Mouse (Mus musculus): ENCODE data around the gene Fkbp9. TPM values are rescaled to one million over a fixed set of nuclear protein-coding genes. Genes with fewer than 3 reads are reported as not detected.
"Not testable (repeated sequence)": the region's sequence is repeated elsewhere in the genome, so short reads cannot be mapped to it uniquely, and the experiment has no call there.

The Fkbp9 gene
- total RNA-seq, 2 experiments from 2014 or later = 0.68 to 2.9 TPM

DNA sequence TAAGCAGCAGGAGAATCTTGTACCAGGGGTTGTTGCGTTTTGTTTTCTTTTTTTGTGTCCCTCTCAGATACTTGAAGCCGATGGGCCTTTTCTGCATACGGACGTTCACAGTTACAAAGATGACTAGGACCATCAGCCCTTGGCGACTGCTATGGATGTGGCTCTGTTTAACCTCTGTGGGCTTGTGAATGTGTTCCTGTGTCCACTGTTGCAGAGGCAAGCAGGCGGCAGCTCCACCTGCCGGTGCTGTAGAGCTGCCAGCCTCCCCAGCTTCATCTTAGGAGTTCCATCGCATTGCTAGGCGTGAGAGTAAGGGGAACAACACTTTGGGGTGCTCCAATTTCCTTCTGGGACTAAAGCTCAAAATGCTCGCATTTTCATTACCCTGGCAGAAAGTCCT is 3.7 kb downstream of the Fkbp9 start:
- ATAC-seq (replicated peaks; ENCODE audit: low FRiP score, poor library complexity, severe bottlenecking) = no peak

DNA sequence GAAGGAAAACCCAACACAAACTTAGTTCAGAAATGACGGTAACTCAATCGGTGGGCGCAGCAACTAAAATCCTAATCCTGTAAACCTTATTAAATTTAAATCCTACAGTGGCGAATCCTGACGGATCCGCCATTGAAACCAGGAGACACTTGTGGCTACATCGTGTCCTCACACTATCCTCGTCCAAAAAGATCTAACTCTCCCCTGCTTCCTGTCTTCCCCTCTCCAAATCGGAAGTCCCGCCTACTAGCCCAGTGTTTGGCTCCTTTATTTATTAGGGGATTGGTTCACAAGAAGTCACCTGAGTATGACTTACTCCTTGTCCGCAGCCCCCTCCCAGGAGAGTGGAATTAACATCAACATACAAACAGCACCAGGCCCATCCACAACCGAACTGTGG is 5.3 kb downstream of the Fkbp9 start:
- no peak for ATAC-seq (replicated peaks; ENCODE audit: low FRiP score, poor library complexity, severe bottlenecking)

DNA sequence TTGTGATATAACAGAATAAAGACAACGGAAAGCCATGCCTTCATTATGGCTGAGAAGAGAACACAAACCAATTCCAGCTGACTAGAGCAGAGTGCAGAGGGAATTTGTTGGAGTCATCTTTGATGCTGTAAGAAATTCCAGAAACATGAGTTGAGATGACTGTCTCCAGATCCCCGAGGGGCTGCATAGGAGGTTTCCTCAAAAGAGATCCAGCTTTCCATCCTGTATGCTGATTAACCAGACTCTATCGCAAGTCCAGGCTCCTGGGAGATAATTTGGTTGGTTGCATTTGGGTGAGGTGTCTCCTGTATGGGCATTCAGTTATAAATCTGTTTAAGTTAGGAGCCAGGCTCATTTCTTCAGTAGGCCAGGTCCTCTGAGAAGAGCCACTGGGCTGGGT is 5.8 kb downstream of the Fkbp9 start:
- ATAC-seq (replicated peaks; ENCODE audit: low FRiP score, poor library complexity, severe bottlenecking) = no peak

DNA sequence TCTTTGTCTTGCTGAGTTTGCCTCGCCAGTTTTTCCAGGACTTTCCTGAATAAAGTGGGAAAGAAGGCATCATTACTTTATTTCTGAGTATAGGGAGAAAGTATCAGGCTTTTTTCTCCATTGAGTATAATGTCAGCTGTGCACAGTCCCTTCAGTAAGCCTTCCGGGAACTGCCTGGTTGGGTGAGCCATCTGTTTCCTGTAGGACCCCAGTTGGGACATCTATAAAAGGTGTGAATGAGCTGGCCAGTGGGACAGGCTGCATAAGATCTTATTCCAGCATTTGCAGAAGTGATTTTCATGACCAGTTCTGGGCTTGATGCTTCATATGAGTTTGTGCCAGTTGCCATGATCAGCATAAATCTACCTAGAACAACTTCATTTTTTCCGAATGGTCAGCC is 11.4 kb downstream of the Fkbp9 start:
- no peak for ATAC-seq (replicated peaks; ENCODE audit: low FRiP score, poor library complexity, severe bottlenecking)

DNA sequence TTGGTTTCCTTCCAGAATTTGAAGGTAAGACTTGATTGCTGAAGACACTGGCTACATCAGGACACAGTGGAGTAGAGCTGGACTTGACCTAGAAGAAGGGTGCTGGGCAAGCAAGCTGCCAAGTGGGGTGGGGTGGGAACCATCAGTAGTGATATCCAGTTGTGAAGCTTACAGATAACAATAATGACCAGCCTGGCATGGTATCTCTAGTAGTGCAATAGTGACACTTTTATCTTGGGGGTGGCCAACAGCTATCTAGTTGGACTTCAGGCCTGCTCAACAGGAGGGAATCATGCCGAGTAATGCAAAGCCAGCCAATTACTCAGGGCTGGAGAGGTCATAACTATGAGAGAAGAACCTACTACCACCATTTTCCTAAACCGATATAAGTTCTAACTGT is 12.5 kb downstream of the Fkbp9 start:
- ATAC-seq (replicated peaks; ENCODE audit: low FRiP score, poor library complexity, severe bottlenecking) = peak; percentile 77

DNA sequence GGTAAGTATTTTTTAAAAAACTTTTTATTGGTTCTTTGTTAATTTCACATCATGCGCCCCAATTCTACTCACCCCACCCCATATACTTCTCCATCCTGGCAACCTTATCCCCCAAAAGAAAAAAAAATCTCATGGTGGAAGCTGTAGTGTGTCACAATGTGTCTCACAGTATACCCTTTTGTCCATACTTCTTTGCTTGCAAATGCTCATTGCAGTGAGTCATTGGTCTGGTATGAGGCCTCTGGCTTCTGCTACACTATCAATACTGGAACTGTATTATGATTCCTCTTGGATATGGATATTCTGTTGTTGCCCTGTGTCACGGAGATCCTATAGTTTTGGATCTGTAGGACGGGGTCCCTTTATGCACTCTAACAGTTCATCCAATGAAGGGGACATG is 17.1 kb downstream of the Fkbp9 start:
- no peak for ATAC-seq (replicated peaks; ENCODE audit: low FRiP score, poor library complexity, severe bottlenecking)

DNA sequence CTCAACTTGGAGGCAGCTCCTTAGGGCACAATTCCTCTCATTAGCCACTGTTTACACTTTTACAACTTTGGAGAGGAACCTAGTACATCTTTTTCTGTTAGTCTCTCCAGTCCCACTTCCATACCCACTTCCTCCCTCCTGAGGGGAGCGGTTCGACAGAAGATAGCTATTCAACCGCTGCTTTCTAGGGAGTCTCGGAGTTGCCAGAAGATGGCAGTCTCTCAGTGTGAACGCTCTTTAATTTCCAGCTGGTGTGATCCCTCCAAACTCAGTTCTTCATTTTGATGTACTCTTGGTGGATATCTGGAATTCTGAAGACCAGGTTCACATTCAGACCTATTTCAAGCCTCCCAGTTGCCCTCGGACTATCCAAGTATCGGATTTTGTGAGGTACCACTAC is 18.5 kb downstream of the Fkbp9 start:
- peak; percentile 68 for ATAC-seq (replicated peaks; ENCODE audit: low FRiP score, poor library complexity, severe bottlenecking)

DNA sequence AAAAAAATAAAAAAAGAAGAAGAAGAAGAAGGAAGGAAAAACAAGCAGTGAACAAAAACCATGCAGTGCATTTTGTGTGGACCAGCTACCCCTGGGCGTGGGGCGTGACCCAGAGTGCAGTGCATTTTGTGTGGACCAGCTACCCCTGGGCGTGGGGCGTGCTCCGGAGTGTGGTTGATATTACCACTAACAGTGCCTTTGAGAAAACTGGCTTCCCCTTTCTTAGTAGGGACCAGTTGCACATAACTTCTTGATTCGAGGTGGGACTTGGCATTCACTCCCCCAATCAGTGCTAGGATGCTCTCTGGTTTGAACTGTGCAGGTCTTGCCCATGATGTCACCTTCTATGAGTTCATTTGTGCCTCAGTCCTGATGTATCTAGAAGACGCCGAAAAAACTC is 22.9 kb downstream of the Fkbp9 start:
- no peak for ATAC-seq (replicated peaks; ENCODE audit: low FRiP score, poor library complexity, severe bottlenecking)

DNA sequence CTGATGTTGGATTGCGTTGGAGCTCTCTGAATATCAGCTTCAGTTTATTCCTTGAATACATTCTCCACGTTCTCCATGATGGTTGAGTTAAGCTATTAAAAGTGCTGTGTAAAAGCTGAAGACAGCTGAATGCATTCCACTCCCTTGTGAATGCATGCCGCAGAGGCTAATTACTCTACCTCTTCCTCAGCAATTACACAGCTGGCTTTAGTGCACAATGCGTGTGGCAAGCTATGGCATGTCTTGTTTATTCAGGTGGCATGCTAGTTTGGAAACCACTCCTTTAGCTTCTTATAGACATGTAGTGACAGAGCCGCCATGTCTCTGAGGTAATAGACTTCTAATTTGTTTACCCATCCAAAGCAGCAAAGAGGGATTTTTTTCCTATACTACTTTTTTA is 24.9 kb downstream of the Fkbp9 start:
- ATAC-seq (replicated peaks; ENCODE audit: low FRiP score, poor library complexity, severe bottlenecking) = no peak

DNA sequence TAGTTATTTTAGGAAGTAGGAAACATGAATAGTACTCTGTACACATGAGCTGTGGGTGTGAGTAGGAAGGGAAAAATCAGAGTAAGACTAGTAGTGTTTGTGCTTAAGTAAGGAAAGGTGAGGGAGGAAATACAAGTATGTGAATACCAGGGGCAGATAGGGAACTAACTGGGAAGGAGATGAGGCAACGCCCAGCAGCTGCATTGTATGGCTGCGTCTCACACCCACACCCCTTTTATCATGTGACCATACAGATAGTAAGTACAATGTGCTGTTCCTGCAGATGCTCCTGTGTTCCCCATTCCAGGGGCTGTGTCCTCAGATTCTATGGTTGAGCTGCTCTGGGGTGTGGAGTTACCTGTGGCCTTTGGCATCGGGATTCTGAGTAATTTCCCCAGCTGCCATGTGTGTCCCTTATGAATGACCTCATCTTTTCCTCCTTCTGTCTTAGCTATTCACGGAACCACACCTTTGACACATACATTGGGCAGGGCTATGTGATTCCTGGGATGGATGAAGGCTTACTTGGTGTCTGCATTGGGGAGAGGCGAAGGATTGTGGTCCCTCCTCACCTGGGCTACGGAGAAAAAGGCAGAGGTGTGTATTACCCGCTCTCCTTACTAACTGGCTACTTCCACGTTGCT is 28.5 kb downstream of the Fkbp9 start:
- 0 out of 2 replicates have a peak, but pooled peaks have one; percentile 19 for ATAC-seq (replicated peaks; ENCODE audit: low FRiP score, poor library complexity, severe bottlenecking)

DNA sequence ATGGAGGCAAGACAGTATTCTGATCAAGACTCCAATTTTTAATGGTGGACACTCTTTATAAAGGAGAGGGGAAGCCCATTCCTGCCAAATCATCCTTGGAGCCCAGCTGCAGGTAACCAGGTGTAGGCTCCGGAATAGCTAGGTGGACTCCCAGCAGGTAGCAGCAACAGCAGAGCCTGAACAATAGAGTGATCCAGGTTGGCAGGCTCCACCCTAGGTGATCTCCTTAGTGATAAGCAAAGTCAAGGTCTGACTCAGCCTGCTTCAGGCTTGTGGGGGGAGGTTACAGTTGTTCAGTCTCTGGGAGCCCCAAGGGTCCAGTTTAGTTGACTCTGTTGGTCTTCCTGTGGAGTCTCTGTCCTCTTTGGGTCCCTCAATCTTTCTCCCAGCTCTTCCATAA is 35.0 kb downstream of the Fkbp9 start:
- not testable (repeated sequence) for ATAC-seq (replicated peaks; ENCODE audit: low FRiP score, poor library complexity, severe bottlenecking)

DNA sequence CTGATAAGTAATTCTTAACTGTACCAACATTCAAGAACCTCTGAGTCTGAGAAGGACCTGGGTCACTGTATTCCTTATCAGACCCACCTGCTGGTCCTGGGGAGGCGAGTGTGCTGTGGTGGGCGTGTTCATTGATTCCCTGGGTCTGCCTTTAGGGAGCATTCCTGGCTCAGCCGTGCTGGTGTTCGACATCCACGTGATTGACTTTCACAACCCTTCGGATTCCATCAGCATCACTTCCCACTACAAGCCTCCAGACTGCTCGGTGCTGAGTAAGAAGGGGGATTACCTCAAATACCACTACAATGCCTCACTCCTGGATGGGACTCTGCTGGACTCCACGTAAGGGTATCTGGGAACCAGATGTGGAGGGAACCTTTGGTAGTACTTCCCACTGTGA is 36.7 kb downstream of the Fkbp9 start:
- peak; percentile 66; the same call in 1 of the 2 replicates for ATAC-seq (replicated peaks; ENCODE audit: low FRiP score, poor library complexity, severe bottlenecking)

DNA sequence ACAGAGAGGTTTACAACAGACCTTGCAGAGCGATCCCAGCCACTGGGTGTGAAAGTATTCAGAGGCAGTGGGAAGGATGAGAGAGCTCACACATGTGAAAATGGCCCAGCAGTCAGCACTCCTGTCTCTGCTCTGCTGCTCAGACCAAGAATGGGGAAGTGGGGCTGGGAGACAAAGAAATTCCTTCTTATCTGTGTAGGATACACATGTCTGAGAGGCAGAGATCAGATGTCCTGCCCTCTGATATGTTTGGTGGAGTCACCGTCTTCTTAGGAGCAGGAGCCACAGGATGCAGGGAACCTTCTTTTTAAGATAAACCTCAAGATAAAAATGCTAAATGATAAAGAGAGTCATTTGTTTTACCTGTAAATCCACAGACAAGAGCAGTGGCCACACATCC is 38.2 kb downstream of the Fkbp9 start:
- no peak for ATAC-seq (replicated peaks; ENCODE audit: low FRiP score, poor library complexity, severe bottlenecking)

DNA sequence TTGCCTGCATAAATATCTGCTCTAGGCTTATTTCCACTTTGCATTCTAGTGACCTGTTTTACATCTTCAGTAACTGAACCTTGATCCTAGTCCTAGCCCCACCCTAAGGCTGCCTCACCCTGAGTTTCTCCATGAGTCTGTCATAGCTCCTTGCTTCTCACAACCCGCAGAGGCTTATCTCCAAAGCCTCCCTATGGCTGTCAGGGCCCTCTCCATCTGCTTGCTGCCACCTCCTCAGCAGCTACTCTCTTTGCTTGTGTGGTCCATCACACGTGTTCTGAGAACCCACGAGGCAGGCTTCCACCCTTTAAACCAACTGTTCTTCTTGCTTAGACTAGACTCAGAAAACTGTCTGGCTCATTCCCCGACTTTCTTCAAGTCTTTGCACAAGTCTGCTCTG is 45.0 kb downstream of the Fkbp9 start:
- 0 out of 2 replicates have a peak, but pooled peaks have one; percentile 37 for ATAC-seq (replicated peaks; ENCODE audit: low FRiP score, poor library complexity, severe bottlenecking)

DNA sequence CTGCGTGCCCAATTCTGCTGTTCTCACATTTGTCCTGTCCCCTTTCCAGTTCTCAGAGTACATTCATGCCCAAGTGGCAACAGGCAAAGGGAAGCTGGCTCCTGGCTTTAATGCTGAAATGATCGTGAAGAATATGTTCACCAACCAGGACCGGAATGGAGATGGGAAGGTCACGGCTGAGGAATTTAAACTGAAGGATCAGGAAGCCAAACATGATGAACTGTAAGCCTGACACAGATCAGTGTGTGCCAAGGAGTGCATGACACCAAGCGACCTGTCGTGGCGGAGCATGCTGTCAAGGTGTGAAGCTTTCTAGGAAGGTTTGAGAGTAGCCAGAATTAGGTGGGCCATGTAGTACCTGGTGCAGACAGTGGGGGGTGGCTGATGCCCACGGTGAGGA is 46.1 kb downstream of the Fkbp9 start:
- no peak for ATAC-seq (replicated peaks; ENCODE audit: low FRiP score, poor library complexity, severe bottlenecking)

DNA sequence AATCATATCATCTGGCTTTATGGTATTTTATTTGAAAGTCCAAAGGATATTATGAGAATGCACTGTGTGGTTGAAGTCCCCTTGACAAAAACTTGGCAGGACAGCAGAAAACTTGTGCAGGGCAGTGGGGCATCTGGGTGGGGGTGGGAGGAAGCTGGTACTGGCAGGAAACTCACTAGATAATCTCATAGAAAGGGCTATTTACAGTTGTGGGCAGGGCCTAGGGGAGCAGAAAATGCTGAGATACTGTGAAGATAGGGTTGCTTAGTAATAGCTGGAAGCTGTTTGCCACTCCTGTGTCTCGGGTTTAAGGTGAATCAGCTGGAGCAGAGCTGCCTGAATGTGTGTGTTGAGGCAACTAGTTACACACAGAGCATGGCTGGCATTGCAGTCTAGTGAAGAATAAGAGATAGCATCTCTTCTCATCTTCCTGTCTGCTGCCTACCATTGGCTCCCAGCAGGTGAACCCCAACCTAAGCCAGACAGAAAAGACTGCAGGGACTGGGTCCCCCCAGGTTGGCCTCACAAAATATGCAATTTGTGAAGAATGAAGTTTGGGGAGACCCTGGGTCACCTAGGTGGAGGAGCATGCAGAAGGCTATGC is 47.6 kb downstream of the Fkbp9 start:
- peak; percentile 37; the same call in 1 of the 2 replicates for ATAC-seq (replicated peaks; ENCODE audit: low FRiP score, poor library complexity, severe bottlenecking)

DNA sequence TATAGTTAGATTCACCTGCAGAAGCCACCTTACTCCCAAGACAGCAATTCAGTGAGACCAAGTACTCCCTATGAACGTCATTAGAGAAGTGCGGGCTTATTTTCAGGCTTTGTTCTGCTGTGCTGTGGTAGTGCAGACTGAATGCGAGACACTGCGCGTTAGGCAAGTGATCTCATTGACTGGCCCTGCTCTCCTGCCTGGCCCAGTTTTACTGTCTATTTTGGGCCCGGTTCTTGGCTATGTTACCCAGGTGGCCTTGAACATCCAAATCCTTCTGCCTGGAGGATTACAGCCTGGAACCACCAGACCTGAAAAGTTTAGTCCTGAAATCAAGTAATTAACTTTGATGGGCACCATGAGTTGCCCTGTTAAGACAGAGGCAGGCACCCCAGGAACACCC is 56.7 kb downstream of the Fkbp9 start:
- ATAC-seq (replicated peaks; ENCODE audit: low FRiP score, poor library complexity, severe bottlenecking) = no peak

DNA sequence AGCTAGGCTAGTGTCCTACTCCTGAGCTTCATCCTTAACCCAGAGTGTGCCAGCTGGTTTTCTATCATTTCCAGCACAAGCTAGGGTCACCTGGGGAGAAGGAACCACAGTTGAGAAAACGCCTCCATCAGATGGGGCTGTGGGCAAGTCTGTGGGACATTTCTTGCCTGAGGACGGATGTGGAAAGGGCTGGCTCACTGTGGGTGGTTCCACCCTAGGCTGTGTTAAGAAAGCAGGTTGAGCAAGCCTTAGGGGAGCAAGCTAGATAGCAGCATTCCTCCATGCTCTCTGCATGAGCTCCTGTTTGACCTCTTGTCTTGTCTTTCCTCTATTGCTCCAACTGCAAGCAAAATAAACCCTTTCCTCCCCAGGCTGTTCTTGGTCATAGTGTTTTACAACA is 58.9 kb downstream of the Fkbp9 start:
- ATAC-seq (replicated peaks; ENCODE audit: low FRiP score, poor library complexity, severe bottlenecking) = no peak

DNA sequence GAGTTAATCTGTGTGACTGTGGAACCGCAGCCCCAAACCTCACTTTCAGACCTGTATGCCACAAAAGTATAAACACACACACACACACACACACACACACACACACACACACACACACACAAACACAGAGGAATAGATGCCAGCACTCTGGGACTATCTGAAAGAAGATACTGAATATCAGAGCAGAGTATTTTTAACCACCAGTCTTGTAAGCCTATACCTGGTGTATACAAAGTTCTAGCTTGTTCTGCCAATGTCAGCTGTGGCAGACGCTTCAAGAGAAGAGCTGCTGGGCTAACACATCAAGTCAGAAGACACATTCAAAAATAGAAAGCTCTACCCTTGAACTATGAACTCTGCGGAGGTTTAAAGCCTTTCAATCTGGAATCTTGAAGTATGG is 67.7 kb downstream of the Fkbp9 start:
- no peak for ATAC-seq (replicated peaks; ENCODE audit: low FRiP score, poor library complexity, severe bottlenecking)

DNA sequence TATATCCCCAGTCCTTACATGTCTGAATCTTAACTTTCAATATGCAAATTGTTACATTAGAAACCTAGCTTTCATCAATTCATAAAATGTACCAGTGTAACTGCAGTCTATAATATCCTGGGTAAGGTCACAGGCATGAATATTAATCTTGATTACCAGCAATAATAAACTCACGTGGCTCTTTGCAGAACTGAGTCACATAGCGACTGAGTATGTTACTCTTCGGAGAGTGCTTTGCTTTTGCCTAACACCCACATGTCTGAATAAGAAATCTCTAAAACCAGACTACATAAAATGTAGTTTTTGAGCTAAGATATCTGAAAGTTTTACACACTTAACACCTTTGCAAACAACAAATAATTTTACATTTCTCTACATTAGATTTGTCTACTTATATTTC is 69.5 kb downstream of the Fkbp9 start:
- 0 out of 2 replicates have a peak, but pooled peaks have one; percentile 23 for ATAC-seq (replicated peaks; ENCODE audit: low FRiP score, poor library complexity, severe bottlenecking)

DNA sequence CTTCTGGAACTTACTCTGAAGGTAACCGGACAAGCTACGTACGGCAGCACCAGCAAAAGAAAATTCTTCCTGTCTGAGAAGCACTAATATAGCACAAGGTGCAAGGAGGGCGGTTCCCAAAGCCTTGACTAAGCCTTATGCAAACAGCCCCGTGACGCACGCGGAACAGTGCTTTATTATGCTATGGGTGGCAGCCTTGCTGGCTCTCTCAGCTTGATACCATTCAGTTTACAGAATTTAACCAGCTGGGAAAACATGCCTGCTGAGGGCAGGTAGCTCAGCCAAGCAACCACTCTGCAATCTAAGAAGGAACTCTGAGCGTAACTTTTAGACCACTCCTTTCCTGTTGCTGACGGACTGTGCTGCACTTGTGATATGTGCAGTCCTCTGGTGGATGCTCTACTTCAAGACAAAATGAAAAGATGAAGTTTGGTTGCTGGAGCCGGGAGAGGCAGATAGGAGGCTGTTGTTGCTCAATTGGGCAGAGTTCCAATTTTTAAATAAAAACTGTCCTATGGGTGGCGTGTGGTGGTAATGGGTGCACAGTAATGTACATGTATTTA is 70.0 kb downstream of the Fkbp9 start:
- ATAC-seq (replicated peaks; ENCODE audit: low FRiP score, poor library complexity, severe bottlenecking) = peak; percentile 56
